Mouse (Mus musculus) embryonic facial prominence, embryonic 12.5 days (tissue): ENCODE measurements around the gene Mtfr1l. TPM values are rescaled to one million over a fixed set of nuclear protein-coding genes. Genes with fewer than 3 reads are reported as not detected.

Experiments used
- ATAC-seq: fragments of 200-750 bp; cut with Nextera tagmentation; 2 replicates; pipeline ENCODE4 v1.8.0; 2017; ENCODE audit not compliant: insufficient number of reproducible peaks, insufficient read depth, low FRiP score, low TSS enrichment
- H3K27ac ChIP-seq: fragments of 300-500 bp; sonication (generic); 2 replicates; pipeline ENCODE4 v1.5.1; 2016; ENCODE audit warnings: mild to moderate bottlenecking
- H3K27me3 ChIP-seq: fragments of 300-500 bp; sonication (generic); 2 replicates; pipeline ENCODE4 v1.6.1; 2016; ENCODE audit warnings: mild to moderate bottlenecking, moderate library complexity
- H3K36me3 ChIP-seq: fragments of 300-500 bp; sonication (generic); 2 replicates; pipeline ENCODE4 v1.6.1; 2016; ENCODE audit warnings: mild to moderate bottlenecking
- H3K4me1 ChIP-seq: fragments of 300-500 bp; sonication (generic); 2 replicates; pipeline ENCODE4 v1.6.1; 2016
- H3K4me2 ChIP-seq: fragments of 300-500 bp; sonication (generic); replicated peaks from 2 replicates; pipeline ENCODE4 v1.6.1; 2016; ENCODE audit warnings: mild to moderate bottlenecking, moderate library complexity
- H3K4me3 ChIP-seq: fragments of 300-500 bp; sonication (generic); 2 replicates; pipeline ENCODE4 v1.5.1; 2016; ENCODE audit warnings: mild to moderate bottlenecking
- H3K9ac ChIP-seq: fragments of 300-500 bp; sonication (generic); 2 replicates; pipeline ENCODE4 v1.6.1; 2016; ENCODE audit warnings: mild to moderate bottlenecking, moderate library complexity
- H3K9me3 ChIP-seq: fragments of 300-500 bp; sonication (generic); 2 replicates; pipeline ENCODE4 v1.6.1; 2016; ENCODE audit warnings: mild to moderate bottlenecking, moderate library complexity
- WGBS: fragments of 180-500 bp; shearing (Covaris S2); methylation state at CpG from one replicate; pipeline ENCODE4 v1.1.7; 2016; 5-methylcytosine and 5-hydroxymethylcytosine counted together
- microRNA-seq: library from miRNA; unstranded; fragments of <30 nt; microRNA quantifications from one replicate; pipeline ENCODE4, GENCODE M21; 2017
- polyA plus RNA-seq: library from polyadenylated mRNA; unstranded; fragments of >200 nt; fragmentation: Nextera tagmentation; extraction: Ambion mirVana; gene quantifications from 2 replicates; pipeline ENCODE4 v1.2.1, GENCODE M21; 2016

The Mtfr1l gene
- polyA plus RNA-seq, 1 experiment from 2014 or later = 139 TPM

DNA sequence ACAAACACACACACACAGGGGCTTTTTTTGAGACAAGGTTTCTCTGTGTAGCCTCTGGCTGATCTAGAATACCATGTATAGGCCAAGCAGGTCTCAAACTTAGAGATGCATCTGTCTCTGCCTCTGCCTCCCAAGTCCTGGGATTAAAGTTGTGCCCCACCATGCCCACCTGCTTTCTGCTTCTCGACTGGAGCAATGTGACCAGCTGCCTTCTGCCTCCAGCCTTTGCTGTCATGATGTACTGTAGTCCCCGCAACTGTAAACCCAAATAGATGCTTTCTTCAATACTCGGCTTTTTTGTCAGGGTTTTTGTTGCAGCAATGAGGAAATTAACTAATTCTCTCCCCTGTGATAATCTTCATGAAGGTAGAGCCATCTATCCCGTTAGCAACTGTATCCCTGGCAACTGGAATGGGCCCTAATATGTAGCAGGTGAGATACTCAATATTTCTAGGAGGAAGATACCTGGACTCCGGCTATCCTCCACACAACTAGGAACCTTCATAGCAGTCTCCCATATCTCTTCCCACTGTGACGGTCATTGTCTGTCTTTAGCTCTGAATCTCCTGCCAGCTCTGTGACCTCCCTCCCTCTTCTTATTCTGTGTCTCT is 52.0 kb downstream of the Mtfr1l start:
- H3K27me3 ChIP-seq = peaks cover 8% of the 10 kb centered on the region; the same call in 1 of the 2 replicates
- no peaks in the 10 kb centered on the region for H3K4me1 ChIP-seq
- no peak overlapping the region for H3K4me3 ChIP-seq
- no peaks in the 10 kb centered on the region for H3K36me3 ChIP-seq
- no peak overlapping the region for H3K4me2 ChIP-seq
- ATAC-seq = no peak
- H3K9ac ChIP-seq = no peak overlapping the region
- no peak overlapping the region for H3K27ac ChIP-seq
- 59% methylated on average over 6 of the region's 6 CpGs for WGBS
- no peaks in the 10 kb centered on the region for H3K9me3 ChIP-seq

DNA sequence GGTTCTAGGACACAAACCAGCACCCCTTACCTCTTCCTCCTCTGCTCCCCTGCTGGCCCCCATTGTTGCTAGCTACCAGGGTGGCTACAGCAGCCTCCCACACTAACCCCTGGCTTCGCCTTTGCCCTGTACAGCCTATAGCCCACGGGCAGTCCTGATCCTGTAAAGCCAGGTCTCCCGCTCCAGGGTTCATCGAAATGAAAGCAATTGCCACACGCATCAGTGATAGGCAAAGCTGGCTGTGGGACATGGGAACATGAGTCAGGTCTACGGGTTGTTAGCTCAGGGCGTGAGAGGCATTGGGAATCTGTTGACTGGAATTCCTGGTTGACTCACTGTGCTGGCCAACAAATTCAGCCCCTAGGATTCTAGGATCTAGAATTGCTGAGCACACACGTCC is 52.7 kb downstream of the Mtfr1l start:
- ATAC-seq = no peak
- H3K36me3 ChIP-seq = no peaks in the 10 kb centered on the region
- peaks cover 8% of the 10 kb centered on the region; the same call in 1 of the 2 replicates for H3K27me3 ChIP-seq
- no peaks in the 10 kb centered on the region for H3K9me3 ChIP-seq
- H3K27ac ChIP-seq = no peak overlapping the region
- 80% methylated on average over 8 of the region's 8 CpGs for WGBS
- H3K4me1 ChIP-seq = no peaks in the 10 kb centered on the region
- H3K9ac ChIP-seq = no peak overlapping the region
- no peak overlapping the region for H3K4me2 ChIP-seq
- H3K4me3 ChIP-seq = no peak overlapping the region

DNA sequence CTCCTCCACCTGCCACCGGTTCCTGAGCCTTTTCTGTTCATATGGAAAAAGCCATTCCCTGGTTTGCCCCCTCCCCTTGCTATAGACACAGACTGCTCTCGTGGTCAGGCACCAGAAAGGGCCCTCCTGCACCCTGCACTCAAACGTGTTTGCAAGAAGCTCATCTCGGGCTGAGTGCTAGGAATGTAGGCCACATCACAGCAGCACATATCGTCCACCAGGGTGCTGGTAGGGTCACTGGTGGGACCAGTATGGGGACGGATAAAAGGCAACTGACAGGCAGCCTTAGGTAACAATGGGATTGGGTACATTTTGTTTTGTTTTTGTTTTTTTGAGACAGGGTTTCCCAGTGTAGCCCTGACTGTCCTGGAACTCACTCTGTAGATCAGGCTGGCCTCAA is 53.9 kb downstream of the Mtfr1l start:
- Histone ChIP-seq H3K9me3 (no peaks in the 10 kb centered on the region), H3K27me3 (peaks cover 8% of the 10 kb centered on the region; the same call in 1 of the 2 replicates), H3K27ac (no peak overlapping the region), H3K36me3 (peaks cover 4% of the 10 kb centered on the region; the same call in 1 of the 2 replicates), H3K4me3 (no peak overlapping the region), H3K9ac (no peak overlapping the region), H3K4me2 (no peak overlapping the region), H3K4me1 (no peaks in the 10 kb centered on the region)
- 61% methylated on average over 6 of the region's 6 CpGs for WGBS
- ATAC-seq = no peak

DNA sequence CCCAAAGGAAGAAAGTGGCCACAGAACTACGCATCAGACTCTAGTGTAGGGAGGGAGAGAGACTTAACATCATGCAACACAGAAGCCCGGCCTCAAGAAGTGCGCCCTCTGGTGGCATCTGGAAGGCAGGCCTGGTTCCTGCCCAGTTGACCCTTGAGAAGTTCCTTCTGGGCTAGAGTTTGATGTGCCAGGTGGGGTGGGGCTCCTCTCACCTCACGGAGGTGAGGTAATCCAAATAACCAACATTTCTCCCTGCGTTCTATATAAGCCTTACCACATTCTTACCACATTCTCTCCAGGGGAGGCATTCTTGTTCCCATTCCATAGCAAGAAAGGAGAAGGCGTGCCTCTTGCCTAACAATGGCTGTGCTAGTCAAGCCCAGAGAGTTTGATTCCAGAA is 54.3 kb downstream of the Mtfr1l start:
- Histone ChIP-seq H3K36me3 (peaks cover 8% of the 10 kb centered on the region), H3K4me1 (no peaks in the 10 kb centered on the region), H3K9ac (no peak overlapping the region), H3K4me3 (no peak overlapping the region), H3K27ac (no peak overlapping the region), H3K4me2 (no peak overlapping the region), H3K9me3 (no peaks in the 10 kb centered on the region), H3K27me3 (peaks cover 8% of the 10 kb centered on the region; the same call in 1 of the 2 replicates)
- 25% methylated on average over 6 of the region's 6 CpGs for WGBS
- ATAC-seq = no peak

DNA sequence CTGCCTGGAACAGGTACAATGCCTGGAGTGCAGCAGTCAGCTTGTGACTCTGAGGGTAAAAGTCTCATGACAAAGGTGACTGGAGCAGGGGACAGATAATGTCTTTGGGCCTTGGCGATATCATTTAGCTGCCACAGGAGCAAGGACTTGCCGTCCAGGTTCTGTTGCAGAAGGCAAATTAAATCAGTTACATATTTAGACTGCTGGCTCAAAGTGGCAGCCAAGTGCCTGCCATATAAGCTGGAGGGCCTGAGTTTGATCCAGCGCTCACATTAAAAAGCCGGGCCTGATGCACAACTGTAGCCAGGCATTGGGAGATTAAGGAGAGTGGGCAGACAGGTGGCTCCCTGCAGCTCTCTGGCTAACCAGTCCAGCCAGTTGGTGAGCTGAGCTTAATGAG is 55.3 kb downstream of the Mtfr1l start:
- peaks cover 19% of the 10 kb centered on the region for H3K36me3 ChIP-seq
- H3K4me3 ChIP-seq = no peak overlapping the region
- peaks cover 8% of the 10 kb centered on the region; the same call in 1 of the 2 replicates for H3K27me3 ChIP-seq
- no peaks in the 10 kb centered on the region for H3K9me3 ChIP-seq
- 81% methylated on average over 4 of the region's 4 CpGs for WGBS
- no peaks in the 10 kb centered on the region for H3K4me1 ChIP-seq
- H3K4me2 ChIP-seq = no peak overlapping the region
- H3K9ac ChIP-seq = no peak overlapping the region
- no peak for ATAC-seq
- no peak overlapping the region for H3K27ac ChIP-seq

DNA sequence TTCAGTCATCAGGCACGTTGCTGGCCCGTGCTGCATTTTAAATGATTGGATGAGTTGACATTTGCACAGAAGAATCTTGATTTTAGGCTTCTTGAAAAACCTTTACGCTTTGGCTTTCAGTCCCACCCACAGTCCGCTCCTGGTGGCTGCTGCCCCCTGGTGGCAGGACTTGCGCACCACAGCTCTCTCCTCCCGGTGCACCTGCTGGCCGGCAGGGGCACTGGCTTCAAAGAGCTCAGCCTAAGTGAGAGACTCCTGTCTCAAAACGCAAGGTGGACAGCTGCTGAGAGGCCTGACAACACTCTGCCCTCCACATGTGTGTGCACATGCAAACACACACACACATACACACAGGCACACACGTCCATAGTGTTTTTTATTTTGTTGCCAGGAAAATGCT is 57.2 kb downstream of the Mtfr1l start:
- H3K9ac ChIP-seq = no peak overlapping the region
- no peak overlapping the region for H3K4me2 ChIP-seq
- H3K4me1 ChIP-seq = no peaks in the 10 kb centered on the region
- WGBS = 5% methylated on average over 9 of the region's 9 CpGs
- no peak overlapping the region for H3K27ac ChIP-seq
- H3K4me3 ChIP-seq = no peak overlapping the region
- H3K9me3 ChIP-seq = no peaks in the 10 kb centered on the region
- ATAC-seq = no peak
- 0 out of 2 replicates have a peak, but pooled peaks cover 3% of the 10 kb centered on the region for H3K27me3 ChIP-seq
- H3K36me3 ChIP-seq = peaks cover 32% of the 10 kb centered on the region

DNA sequence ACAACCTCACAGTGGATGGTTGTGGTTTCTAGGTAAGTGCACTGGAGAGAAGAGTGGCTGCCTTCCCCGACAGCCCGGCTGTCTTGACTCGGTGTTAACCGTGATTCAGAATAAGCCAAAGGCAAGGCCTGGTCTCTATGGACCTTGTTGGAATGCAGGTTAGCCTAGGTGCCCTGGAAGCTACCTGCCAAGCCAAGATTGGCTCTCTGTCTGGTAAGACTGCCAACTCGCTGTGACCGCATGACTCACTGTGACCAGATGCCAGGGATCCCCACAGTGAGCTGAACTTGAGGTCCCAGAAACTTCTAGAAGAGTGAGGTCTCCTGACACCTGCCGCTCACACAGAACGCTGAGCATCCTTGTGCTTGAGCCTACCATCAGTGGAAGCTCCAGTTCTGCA is 58.3 kb downstream of the Mtfr1l start:
- H3K36me3 ChIP-seq = peaks cover 43% of the 10 kb centered on the region
- H3K27ac ChIP-seq = no peak overlapping the region
- no peak overlapping the region for H3K4me3 ChIP-seq
- no peak for ATAC-seq
- H3K9ac ChIP-seq = no peak overlapping the region
- 87% methylated on average over 8 of the region's 8 CpGs for WGBS
- H3K27me3 ChIP-seq = 0 out of 2 replicates have a peak, but pooled peaks cover 3% of the 10 kb centered on the region
- no peaks in the 10 kb centered on the region for H3K4me1 ChIP-seq
- no peak overlapping the region for H3K4me2 ChIP-seq
- H3K9me3 ChIP-seq = no peaks in the 10 kb centered on the region

Small RNA genes within 50 kb of the gene (microRNA-seq; reads per million reads assigned to microRNA genes)
- gene Mir6403 = not detected

Other genes with a start within 250 kb of the Mtfr1l start
- 22.6 and 24.8 TPM in 2 replicates for gene Pdik1l, start 247.5 kb downstream of the Mtfr1l start, polyA plus RNA-seq
- gene Trim63, start 220.3 kb downstream of the Mtfr1l start, polyA plus RNA-seq = 1.2 and 2.6 TPM in 2 replicates
- gene Slc30a2, start 192.2 kb downstream of the Mtfr1l start, polyA plus RNA-seq = 0.05 and 0.20 TPM in 2 replicates
- 2.1 and 3.4 TPM in 2 replicates for gene Extl1, start 151.5 kb downstream of the Mtfr1l start, polyA plus RNA-seq
- gene Pafah2, start 139.1 kb downstream of the Mtfr1l start, polyA plus RNA-seq = 11.2 and 11.7 TPM in 2 replicates
- 2,563 and 2,644 TPM in 2 replicates for gene Stmn1, start 67.1 kb downstream of the Mtfr1l start, polyA plus RNA-seq
- gene Paqr7, start 38.7 kb downstream of the Mtfr1l start, polyA plus RNA-seq = 3.3 and 3.4 TPM in 2 replicates
- 11.6 and 13.1 TPM in 2 replicates for gene Aunip, start 24.4 kb downstream of the Mtfr1l start, polyA plus RNA-seq
- 27.3 and 49.1 TPM in 2 replicates for gene Selenon, start 16.8 kb upstream of the Mtfr1l start, polyA plus RNA-seq
- 3.9 and 4.5 TPM in 2 replicates for gene Man1c1, start 168.9 kb upstream of the Mtfr1l start, polyA plus RNA-seq
- gene Ldlrap1, start 232.6 kb upstream of the Mtfr1l start, polyA plus RNA-seq = 21.8 and 23.2 TPM in 2 replicates